Mouse (Mus musculus) embryo, embryonic 10 days (tissue): ENCODE results near the gene Dag1.
A peak's percentile ranks its signal among the peaks of the same experiment; 100 is the strongest.
"Not testable (repeated sequence)": the region's sequence is repeated elsewhere in the genome, so short reads cannot be mapped to it uniquely, and the experiment has no call there.

Experiments used
- DNase-seq: peaks from one replicate; pipeline ENCODE4 v3.0.0-alpha.2; 2015; ENCODE audit warnings: low spot score

Gene Dag1

GRCm38 (mm10) chr9:108273485-108273884, 9.7 kb upstream of the Dag1 start:
- no peak for DNase-seq

- DNase-seq = no peak
These were observed 8.9 kb upstream of the Dag1 start for GRCm38 (mm10) chr9:108272691-108273090.

GRCm38 (mm10) chr9:108271941-108272340, 8.2 kb upstream of the Dag1 start:
- no peak for DNase-seq

DNA sequence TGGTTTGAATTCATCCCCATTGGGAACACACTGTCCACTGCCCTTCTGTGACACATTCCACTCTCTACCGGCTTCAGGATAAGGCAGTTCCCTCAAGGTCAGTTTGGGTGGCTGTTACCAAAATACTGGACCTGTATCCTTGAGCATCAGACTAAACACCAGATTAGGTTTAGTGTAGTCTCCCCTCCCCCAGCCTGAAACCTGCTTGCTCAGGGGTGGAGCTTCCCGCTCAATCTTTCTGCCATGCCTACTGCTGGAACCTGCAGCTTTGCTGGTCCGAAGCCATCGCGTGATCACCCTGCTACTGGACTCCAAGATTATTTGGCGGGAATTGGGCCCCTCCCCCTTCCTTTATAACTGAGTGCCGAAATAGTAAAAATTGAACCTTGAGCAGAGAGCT, 4.9 kb upstream of the Dag1 start:
- not testable (repeated sequence) for DNase-seq

GRCm38 (mm10) chr9:108267691-108268090, 3.9 kb upstream of the Dag1 start:
- no peak for DNase-seq

DNA sequence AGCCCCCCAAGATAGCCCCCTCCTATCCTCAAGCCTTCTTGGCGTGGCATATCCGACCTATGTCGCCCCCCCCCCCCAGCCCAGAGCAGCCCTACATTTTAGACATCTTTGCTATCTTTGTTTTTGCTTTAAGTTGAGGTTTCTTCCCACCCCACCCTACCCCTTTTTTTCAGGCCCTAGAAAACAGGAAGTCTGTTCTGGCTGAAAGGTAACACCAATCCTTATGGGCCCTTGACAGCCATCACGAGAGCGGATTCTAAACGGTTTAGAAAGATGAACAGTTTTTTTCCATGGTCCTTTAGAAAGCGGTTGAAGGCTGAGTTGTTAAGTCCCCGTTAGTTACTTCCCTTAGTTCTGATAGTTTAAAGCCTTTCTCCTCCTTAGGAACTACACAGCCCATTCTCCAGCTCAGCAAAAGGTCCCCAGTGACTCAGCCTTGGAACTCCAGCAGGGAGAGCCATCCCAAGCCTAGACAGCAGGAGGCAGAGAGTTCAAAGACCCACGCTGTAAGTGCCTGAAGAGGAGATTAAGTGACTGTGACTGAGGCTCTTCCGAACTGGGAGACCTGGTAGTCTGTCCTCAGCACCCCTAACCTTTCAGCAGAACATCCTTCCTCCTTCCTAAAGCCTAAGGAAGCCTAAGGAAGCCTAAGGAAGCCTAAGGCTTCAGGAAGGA, 2.6 kb upstream of the Dag1 start:
- no peak for DNase-seq

DNA sequence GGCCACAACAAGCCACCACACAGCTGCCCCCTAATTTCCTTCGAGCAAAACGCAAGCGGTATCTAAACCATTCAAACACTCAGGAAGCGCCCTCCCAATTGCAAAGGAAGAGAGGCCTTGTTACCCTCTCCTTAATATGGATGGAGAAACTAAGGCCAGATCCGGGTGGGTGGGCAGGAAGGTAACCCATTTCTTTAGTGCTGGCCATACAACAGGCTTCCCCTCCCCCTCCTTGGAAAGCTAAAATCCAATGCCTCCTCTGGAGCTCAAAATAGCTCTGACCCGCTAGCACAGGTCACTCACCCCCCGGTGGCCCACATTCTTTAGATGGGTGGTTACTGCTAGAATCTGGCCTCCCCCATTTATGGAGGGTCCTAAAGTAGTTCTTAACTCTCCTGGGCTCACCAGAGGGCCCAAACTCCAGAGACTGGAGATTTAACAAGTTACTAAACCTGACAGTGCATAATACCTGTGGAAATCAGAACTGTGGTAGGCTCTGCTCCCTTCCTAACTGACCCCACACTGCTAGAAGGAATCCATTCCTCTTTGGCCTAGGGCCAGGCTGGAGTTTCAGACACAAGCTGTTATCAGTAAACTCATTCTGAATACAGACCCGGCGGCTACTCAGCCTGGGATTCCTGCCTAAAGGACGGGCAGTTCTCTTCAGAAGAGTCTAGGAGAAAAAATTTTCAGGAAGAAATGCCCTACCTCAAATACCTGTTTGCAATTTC, 598 bp upstream of the Dag1 start:
- peak; percentile 44 for DNase-seq

GRCm38 (mm10) chr9:108263131-108263681, 552 bp downstream of the Dag1 start:
- no peak for DNase-seq

- DNase-seq = no peak
These were observed 1.2 kb downstream of the Dag1 start for GRCm38 (mm10) chr9:108262494-108263049.

- no peak for DNase-seq
These were observed 1.9 kb downstream of the Dag1 start for GRCm38 (mm10) chr9:108261865-108262264.

GRCm38 (mm10) chr9:108260526-108260925, 3.2 kb downstream of the Dag1 start:
- DNase-seq = no peak

- DNase-seq = no peak
These were observed 11.0 kb downstream of the Dag1 start for GRCm38 (mm10) chr9:108252766-108253165.

GRCm38 (mm10) chr9:108251877-108252276, 11.9 kb downstream of the Dag1 start:
- DNase-seq = no peak

- DNase-seq = no peak
These were observed 14.8 kb downstream of the Dag1 start for GRCm38 (mm10) chr9:108248957-108249356.

GRCm38 (mm10) chr9:108244984-108245383, 18.8 kb downstream of the Dag1 start:
- no peak for DNase-seq

DNA sequence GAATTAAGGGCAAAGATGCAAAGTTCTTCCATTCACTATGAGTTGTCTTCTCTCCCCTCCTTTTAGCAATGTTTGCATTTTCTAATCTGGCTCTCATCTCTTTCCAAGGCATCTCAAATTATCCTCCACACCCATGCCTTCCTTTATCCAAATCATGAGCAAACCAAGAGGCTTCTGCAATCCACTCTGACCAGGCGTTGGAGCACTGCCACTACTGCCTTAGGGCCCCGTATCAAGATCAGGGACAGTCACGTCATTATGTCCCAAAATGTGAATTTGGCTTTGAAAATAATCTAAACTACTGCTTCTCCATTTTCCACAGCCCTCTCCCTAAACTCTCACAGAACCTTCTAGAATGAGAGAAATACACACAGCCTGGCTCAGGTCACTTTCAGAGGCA, 19.2 kb downstream of the Dag1 start:
- DNase-seq = no peak

GRCm38 (mm10) chr9:108239951-108240350, 23.8 kb downstream of the Dag1 start:
- no peak for DNase-seq

- no peak for DNase-seq
These were observed 24.9 kb downstream of the Dag1 start for GRCm38 (mm10) chr9:108238831-108239230.

DNA sequence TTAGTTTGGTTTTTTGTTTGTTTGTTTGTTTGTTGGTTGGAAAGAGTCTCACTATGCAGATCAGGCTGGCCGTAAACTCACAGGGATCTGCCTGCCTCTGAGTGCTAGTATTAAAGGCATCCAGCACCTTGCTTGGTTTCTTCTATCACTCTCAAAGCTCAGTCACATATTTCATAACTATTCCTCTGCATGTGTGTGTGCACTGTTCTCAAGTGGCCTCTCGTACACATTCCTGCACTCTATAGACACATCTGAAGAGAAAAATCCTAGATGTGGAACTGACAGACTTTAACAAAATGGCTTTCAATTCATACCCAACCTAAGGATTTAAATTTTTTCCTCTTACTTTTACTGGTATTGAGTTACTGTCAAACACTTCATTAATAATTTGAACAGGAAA, 25.4 kb downstream of the Dag1 start:
- DNase-seq = no peak

DNA sequence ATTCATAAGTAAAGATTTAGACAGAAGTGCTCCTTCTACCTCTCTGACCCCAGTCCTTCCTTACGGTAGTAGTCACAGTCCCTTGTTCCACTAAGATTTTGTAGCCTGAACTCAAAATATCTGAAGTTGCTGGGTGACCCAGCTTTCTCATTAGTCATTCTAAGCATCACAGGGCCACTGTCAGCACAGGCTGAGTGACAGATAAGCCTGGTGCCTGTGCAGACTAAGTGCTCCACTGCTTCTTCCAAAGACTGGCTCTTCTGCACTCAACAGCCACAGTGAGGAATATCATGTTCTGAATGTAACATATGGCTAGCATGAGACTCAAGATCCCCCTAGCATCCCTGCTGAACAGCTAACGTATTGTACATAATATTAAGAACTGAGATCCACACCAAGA, 29.1 kb downstream of the Dag1 start:
- no peak for DNase-seq

GRCm38 (mm10) chr9:108232908-108233307, 30.9 kb downstream of the Dag1 start:
- no peak for DNase-seq

GRCm38 (mm10) chr9:108227911-108228649, 35.7 kb downstream of the Dag1 start:
- DNase-seq = peak; percentile 72
